Mouse (Mus musculus): ENCODE measurements around the gene Hoxc9. TPM values are rescaled to one million over a fixed set of nuclear protein-coding genes. Genes with fewer than 3 reads are reported as not detected.

Gene Hoxc9
- polyA plus RNA-seq (2012; rRNA removed): 2.1 and 2.6 TPM in 2 replicates

DNA sequence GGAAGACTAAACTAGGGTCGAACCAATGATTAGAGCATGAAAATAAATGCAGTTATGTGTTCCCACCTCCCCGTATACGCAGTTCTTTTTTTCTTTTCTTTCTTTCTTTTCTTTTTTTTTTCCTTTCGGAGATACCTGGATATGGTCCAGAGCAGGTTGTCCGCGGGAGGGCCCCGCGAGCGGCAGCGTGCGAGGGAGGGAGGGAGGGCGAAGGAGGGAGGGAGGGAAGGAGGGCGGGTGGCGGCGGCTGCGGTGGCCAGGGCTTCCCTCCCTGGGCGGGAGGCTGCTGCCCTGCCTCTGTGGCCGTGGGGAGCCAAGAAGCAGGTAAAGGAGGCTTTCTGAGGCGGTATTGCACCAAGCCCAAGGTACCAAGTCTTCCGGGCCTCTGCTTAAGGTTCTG lies at the start of gene Hoxc9:
Gene Hoxc9 (plus strand): TSS at position 269 of the 400 bp plus-strand sequence.
- peaks cover 2% of the 10 kb centered on the region; the same call in 1 of the 2 replicates for H3K4me1 ChIP-seq (ENCODE audit: control insufficient read depth, insufficient read depth, low read length)
- H3K27ac ChIP-seq (ENCODE audit: control insufficient read depth, insufficient read depth, low read depth, low read length): no peak within 1 kb of the TSS
- H3K36me3 ChIP-seq (ENCODE audit: control insufficient read depth, insufficient read depth, low read length): no peaks in the 10 kb centered on the region
- peaks cover 2% of the 10 kb centered on the region; the same call in 1 of the 2 replicates for H3K27me3 ChIP-seq (ENCODE audit: control insufficient read depth, insufficient read depth, low read length)
- H3K4me3 ChIP-seq (ENCODE audit: control insufficient read depth, low read depth, low read length): no peak within 1 kb of the TSS
- TF ChIP-seq POLR2A (IDR thresholded peaks at IDR 0.05; ENCODE audit: control insufficient read depth, low read depth, low read length) (no peak), CTCF (IDR thresholded peaks at IDR 0.05; ENCODE audit: control insufficient read depth, insufficient read depth, insufficient replicate concordance, low read depth, low read length) (no peak)

DNA sequence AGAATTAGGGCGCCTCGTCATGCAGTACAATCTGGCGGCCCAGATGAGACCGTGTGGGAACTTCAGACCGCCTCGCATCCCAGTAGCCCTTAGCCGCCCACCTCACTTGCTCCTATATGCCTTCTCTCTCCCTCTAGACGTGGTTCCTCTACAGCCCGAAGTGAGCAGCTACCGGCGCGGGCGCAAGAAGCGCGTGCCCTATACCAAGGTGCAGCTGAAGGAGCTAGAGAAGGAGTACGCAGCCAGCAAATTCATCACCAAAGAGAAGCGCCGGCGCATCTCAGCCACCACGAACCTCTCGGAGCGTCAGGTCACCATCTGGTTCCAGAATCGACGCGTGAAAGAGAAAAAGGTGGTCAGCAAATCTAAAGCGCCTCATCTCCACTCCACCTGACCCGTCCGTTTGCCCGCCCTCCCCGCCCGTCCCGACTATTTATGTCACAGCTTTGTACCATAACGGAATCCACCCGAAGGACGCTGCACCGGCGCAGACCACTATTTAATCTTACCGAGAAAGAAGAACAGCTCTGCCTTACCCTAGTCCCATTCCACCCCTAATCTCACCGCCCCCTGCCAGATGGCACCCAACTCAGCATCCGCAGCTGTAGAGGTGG lies 49.1 kb upstream of the Hoxc9 start:
- TF ChIP-seq CTCF (IDR thresholded peaks at IDR 0.05; ENCODE audit: control insufficient read depth, insufficient read depth, insufficient replicate concordance, low read depth, low read length) (no peak), POLR2A (IDR thresholded peaks at IDR 0.05; ENCODE audit: control insufficient read depth, low read depth, low read length) (no peak)
- Histone ChIP-seq H3K27me3 (ENCODE audit: control insufficient read depth, insufficient read depth, low read length) (peaks cover 3% of the 10 kb centered on the region), H3K4me1 (ENCODE audit: control insufficient read depth, insufficient read depth, low read length) (peaks cover 4% of the 10 kb centered on the region), H3K36me3 (ENCODE audit: control insufficient read depth, insufficient read depth, low read length) (no peaks in the 10 kb centered on the region), H3K4me3 (ENCODE audit: control insufficient read depth, low read depth, low read length) (no peak overlapping the region), H3K27ac (ENCODE audit: control insufficient read depth, insufficient read depth, low read depth, low read length) (no peak overlapping the region)

GRCm38 (mm10) chr15:102931706-102932358 lies 44.4 kb upstream of the Hoxc9 start:
- Histone ChIP-seq H3K27me3 (ENCODE audit: control insufficient read depth, insufficient read depth, low read length) (peaks cover 10% of the 10 kb centered on the region), H3K4me3 (ENCODE audit: control insufficient read depth, low read depth, low read length) (no peak overlapping the region), H3K27ac (ENCODE audit: control insufficient read depth, insufficient read depth, low read depth, low read length) (no peak overlapping the region), H3K4me1 (ENCODE audit: control insufficient read depth, insufficient read depth, low read length) (peaks cover 4% of the 10 kb centered on the region), H3K36me3 (ENCODE audit: control insufficient read depth, insufficient read depth, low read length) (no peaks in the 10 kb centered on the region)
- TF ChIP-seq CTCF (IDR thresholded peaks at IDR 0.05; ENCODE audit: control insufficient read depth, insufficient read depth, insufficient replicate concordance, low read depth, low read length) (no peak), POLR2A (IDR thresholded peaks at IDR 0.05; ENCODE audit: control insufficient read depth, low read depth, low read length) (no peak)

GRCm38 (mm10) chr15:102934438-102934837 lies 41.8 kb upstream of the Hoxc9 start:
- no peak for TF ChIP-seq POLR2A (IDR thresholded peaks at IDR 0.05; ENCODE audit: control insufficient read depth, low read depth, low read length)
- Histone ChIP-seq H3K4me1 (ENCODE audit: control insufficient read depth, insufficient read depth, low read length) (peaks cover 8% of the 10 kb centered on the region), H3K27me3 (ENCODE audit: control insufficient read depth, insufficient read depth, low read length) (peaks cover 12% of the 10 kb centered on the region), H3K36me3 (ENCODE audit: control insufficient read depth, insufficient read depth, low read length) (no peaks in the 10 kb centered on the region), H3K4me3 (ENCODE audit: control insufficient read depth, low read depth, low read length) (no peak overlapping the region), H3K27ac (ENCODE audit: control insufficient read depth, insufficient read depth, low read depth, low read length) (no peak overlapping the region)

DNA sequence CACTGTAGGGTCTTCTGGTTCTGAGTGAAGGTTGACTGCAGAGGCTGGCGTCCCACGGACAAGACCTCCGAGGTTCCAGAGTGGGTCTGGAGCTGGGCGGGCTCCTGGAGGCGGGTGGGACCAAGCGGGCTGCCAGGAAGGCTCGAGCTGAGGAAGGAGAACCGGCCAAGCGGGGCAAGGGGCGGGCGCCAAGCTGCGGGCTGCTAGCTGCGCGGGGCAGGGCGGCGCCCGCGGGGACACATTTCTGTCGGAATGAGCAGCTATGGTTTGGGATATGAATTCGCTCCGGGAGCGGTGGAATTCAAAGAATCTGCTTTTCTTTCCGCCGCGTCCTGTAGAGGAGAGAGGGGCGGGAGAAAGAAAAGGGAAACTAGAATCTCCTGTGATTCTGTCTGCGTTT lies 41.3 kb upstream of the Hoxc9 start:
- Histone ChIP-seq H3K4me3 (ENCODE audit: control insufficient read depth, low read depth, low read length) (no peak overlapping the region), H3K27ac (ENCODE audit: control insufficient read depth, insufficient read depth, low read depth, low read length) (no peak overlapping the region), H3K27me3 (ENCODE audit: control insufficient read depth, insufficient read depth, low read length) (peaks cover 12% of the 10 kb centered on the region), H3K36me3 (ENCODE audit: control insufficient read depth, insufficient read depth, low read length) (no peaks in the 10 kb centered on the region), H3K4me1 (ENCODE audit: control insufficient read depth, insufficient read depth, low read length) (peaks cover 8% of the 10 kb centered on the region)
- TF ChIP-seq POLR2A (IDR thresholded peaks at IDR 0.05; ENCODE audit: control insufficient read depth, low read depth, low read length) (no peak), CTCF (IDR thresholded peaks at IDR 0.05; ENCODE audit: control insufficient read depth, insufficient read depth, insufficient replicate concordance, low read depth, low read length) (no peak)

- TF ChIP-seq CTCF (IDR thresholded peaks at IDR 0.05; ENCODE audit: control insufficient read depth, insufficient read depth, insufficient replicate concordance, low read depth, low read length) (no peak), POLR2A (IDR thresholded peaks at IDR 0.05; ENCODE audit: control insufficient read depth, low read depth, low read length) (no peak)
- Histone ChIP-seq H3K4me1 (ENCODE audit: control insufficient read depth, insufficient read depth, low read length) (peaks cover 8% of the 10 kb centered on the region), H3K4me3 (ENCODE audit: control insufficient read depth, low read depth, low read length) (peak within 1 kb of the TSS; percentile 21), H3K27ac (ENCODE audit: control insufficient read depth, insufficient read depth, low read depth, low read length) (no peak within 1 kb of the TSS), H3K27me3 (ENCODE audit: control insufficient read depth, insufficient read depth, low read length) (peaks cover 12% of the 10 kb centered on the region), H3K36me3 (ENCODE audit: control insufficient read depth, insufficient read depth, low read length) (no peaks in the 10 kb centered on the region)
These were observed 39.8 kb upstream of the Hoxc9 start, which contains the start of gene Hoxc12 for GRCm38 (mm10) chr15:102936279-102936972. Gene Hoxc12 (plus strand): TSS chr15:102936757.

DNA sequence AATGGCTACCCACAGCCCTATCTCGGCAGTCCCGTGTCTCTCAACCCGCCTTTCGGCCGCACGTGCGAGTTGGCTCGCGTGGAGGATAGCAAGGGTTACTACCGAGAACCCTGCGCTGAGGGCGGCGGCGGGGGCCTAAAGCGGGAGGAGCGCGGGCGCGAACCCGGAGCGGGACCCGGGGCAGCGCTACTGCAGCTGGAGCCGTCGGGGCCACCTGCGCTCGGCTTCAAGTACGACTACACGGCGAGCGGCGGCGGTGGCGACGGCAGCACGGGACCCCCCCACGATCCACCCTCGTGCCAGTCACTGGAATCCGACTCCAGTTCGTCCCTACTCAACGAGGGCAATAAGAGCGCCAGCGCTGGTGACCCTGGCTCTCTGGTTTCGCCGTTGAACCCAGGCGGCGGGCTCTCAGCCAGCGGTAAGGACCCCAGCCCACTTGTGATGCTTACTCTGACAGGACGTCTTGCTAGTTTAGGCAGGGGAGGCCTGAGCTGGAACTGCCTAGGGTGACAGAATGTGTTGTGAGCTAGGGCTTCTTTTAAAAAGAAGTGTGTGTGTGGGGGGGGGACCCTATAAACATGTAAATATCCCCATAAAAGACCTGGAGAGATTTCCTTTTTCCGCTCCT lies 39.1 kb upstream of the Hoxc9 start:
- H3K27me3 ChIP-seq (ENCODE audit: control insufficient read depth, insufficient read depth, low read length): peaks cover 12% of the 10 kb centered on the region
- peak overlapping the region; percentile 21 for H3K4me3 ChIP-seq (ENCODE audit: control insufficient read depth, low read depth, low read length)
- no peak overlapping the region for H3K27ac ChIP-seq (ENCODE audit: control insufficient read depth, insufficient read depth, low read depth, low read length)
- peaks cover 6% of the 10 kb centered on the region for H3K4me1 ChIP-seq (ENCODE audit: control insufficient read depth, insufficient read depth, low read length)
- no peaks in the 10 kb centered on the region for H3K36me3 ChIP-seq (ENCODE audit: control insufficient read depth, insufficient read depth, low read length)
- TF ChIP-seq POLR2A (IDR thresholded peaks at IDR 0.05; ENCODE audit: control insufficient read depth, low read depth, low read length) (no peak), CTCF (IDR thresholded peaks at IDR 0.05; ENCODE audit: control insufficient read depth, insufficient read depth, insufficient replicate concordance, low read depth, low read length) (no peak)

Data from testis, adult 2 months (tissue).